Mouse (Mus musculus) CD4-positive, CD25-positive, alpha-beta regulatory T cell (primary cell): ENCODE results near the gene Slfn2. TPM values are rescaled to one million over a fixed set of nuclear protein-coding genes. Genes with fewer than 3 reads are reported as not detected.

ENCODE experiments used
- polyA plus RNA-seq: library from polyadenylated mRNA; unstranded; fragments of 100-300 nt; shearing (Covaris generic); gene quantifications from one replicate; pipeline ENCODE4 v1.2.1, GENCODE M21; 2017

The Slfn2 gene
- polyA plus RNA-seq, result 631 TPM

DNA sequence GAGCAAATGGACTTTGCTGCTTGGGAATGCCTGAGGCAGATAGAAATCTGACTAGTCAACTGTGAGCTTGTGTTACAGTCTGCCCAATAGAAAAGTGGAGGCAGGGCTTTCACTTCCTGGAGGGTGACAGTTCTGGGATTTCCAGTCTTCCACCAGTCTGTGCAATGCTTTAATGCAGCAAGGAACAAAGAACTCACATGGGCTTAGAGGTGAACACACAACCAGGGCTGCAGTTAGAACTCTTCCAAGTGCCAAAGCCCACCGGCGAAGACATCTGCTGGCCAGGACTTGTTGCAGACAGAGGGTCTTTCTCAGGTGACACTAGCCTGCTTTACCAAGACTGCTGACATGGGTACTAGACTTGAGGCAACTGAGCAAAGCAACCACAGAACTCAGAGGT lies at the start of gene Slfn2:
Slfn2 (plus strand) TSS at position 167 of the 400 bp plus-strand sequence.

GRCm38 (mm10) chr11:83020621-83021020 lies 44.3 kb upstream of the Slfn2 start, which contains the start of gene Slfn8:
Slfn8 (minus strand) TSS chr11:83020810.

GRCm38 (mm10) chr11:83116597-83117227 lies 51.8 kb downstream of the Slfn2 start, which contains the start of gene Slfn1:
Slfn1 (plus strand) TSS chr11:83116849.

Other genes starting within 250 kb of the Slfn2 start
- gene Rffl, start 193.9 kb upstream of the Slfn2 start, polyA plus RNA-seq, result 20.4 TPM
- 30.1 TPM for gene Rad51d, start 174.5 kb upstream of the Slfn2 start, polyA plus RNA-seq
- not detected for gene Fndc8, start 173.0 kb upstream of the Slfn2 start, polyA plus RNA-seq
- 44.1 TPM for gene Nle1, start 156.7 kb upstream of the Slfn2 start, polyA plus RNA-seq
- gene Unc45b, start 154.6 kb upstream of the Slfn2 start, polyA plus RNA-seq, result 0.05 TPM
- gene Slfn5, start 113.8 kb upstream of the Slfn2 start, polyA plus RNA-seq, result 46.8 TPM
- gene Slfn9, start 73.3 kb upstream of the Slfn2 start, polyA plus RNA-seq, result 14.0 TPM
- 112 TPM for gene Slfn8, start 44.3 kb upstream of the Slfn2 start, polyA plus RNA-seq
- gene Slfn1, start 51.7 kb downstream of the Slfn2 start, polyA plus RNA-seq, result 258 TPM
- gene Slfn4, start 110.1 kb downstream of the Slfn2 start, polyA plus RNA-seq, result 0.14 TPM
- 4.3 TPM for gene Slfn3, start 126.2 kb downstream of the Slfn2 start, polyA plus RNA-seq
- not detected for gene Slfn14, start 221.6 kb downstream of the Slfn2 start, polyA plus RNA-seq
- gene Ap2b1, start 233.9 kb downstream of the Slfn2 start, polyA plus RNA-seq, result 48.4 TPM
- gene Pex12, start 237.5 kb downstream of the Slfn2 start, polyA plus RNA-seq, result 15.0 TPM